Mouse (Mus musculus) urinary bladder, adult 18-20 months (tissue): ENCODE measurements around the gene Rhob.
"Not testable (repeated sequence)": the region's sequence is repeated elsewhere in the genome, so short reads cannot be mapped to it uniquely, and the experiment has no call there.

Source experiments
- DNase-seq, 2 experiments: peaks; one replicate each; pipeline ENCODE4 v3.0.0; 2022; ENCODE audit warnings: low spot score in 2 of 2, mixed read lengths in 2 of 2

Rhob gene

GRCm38 (mm10) chr12:8474836-8475387 lies 24.9 kb downstream of the Rhob start:
- DNase-seq, result no peak

DNA sequence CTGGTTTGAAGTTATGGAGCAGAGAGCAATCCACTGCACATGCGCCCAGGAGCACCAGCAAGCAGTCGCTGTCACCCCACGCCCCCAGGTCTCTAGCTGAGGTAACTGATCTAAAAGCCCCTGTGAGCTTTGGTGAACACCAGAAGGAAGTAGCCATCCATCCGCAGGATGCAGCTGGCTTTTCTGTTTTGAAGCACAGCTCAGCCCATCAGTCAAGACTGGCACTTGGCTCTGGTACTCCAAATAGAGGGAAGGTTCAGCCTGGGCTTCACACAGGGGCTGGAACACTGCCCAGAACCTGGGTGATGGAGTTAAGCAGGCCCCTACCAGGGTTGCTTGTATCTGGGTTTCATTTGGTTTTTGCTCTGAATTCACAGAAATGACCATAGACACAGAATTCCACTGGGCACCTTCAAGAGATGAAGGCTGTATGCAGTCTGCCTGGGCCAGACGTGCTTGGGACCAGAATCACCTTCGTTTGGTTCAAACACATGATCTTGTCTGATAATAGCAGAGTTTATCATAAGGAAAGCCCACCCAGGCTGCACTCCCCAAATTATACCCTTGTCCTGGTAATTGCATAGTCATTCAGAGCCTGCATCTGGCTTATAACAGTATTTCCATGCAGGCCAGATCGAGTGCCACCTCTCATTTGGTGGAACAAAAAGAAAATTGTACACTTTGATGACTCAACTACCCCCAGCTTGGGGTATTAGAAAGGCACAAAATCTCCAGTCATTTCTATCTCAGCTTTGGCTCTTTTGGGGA lies 27.0 kb downstream of the Rhob start:
- DNase-seq, result no peak

- DNase-seq, result no peak
These were observed 27.8 kb downstream of the Rhob start for GRCm38 (mm10) chr12:8472051-8472450.

- DNase-seq, result no peak
These were observed 28.8 kb downstream of the Rhob start for GRCm38 (mm10) chr12:8470962-8471361.

GRCm38 (mm10) chr12:8469742-8470494 lies 29.9 kb downstream of the Rhob start:
- DNase-seq, result no peak

DNA sequence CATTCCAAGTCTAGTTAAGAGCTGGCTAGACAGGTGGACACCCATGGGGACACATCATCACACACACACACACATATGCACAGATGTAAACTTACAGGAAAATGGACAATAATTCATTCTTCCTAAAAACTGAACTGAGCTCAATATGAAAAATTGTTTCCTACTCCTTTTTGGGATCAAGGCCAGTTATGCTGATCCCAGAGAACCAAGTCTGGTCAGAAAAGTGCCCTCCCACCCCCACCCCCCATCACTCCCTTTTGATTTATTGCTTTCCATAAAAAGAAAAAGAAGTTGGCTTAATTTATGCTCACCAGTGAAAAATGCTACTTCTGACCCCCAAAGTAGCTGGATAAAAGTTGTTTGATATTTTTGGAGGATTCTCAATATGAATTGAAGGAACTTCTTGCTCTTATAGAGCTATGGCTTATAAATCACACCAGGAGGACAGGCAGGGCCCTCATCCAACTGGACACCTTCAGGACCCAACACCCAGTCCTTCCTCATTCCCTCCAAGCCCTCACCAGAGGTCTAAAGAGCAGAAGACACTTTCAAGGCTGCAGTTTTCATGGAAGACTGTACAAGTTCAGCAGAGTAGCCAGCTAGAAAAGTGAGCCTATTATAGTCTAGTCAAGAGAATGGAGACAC lies 31.5 kb downstream of the Rhob start:
- no peak for DNase-seq

GRCm38 (mm10) chr12:8467029-8467924 lies 32.5 kb downstream of the Rhob start:
- DNase-seq, result no peak

DNA sequence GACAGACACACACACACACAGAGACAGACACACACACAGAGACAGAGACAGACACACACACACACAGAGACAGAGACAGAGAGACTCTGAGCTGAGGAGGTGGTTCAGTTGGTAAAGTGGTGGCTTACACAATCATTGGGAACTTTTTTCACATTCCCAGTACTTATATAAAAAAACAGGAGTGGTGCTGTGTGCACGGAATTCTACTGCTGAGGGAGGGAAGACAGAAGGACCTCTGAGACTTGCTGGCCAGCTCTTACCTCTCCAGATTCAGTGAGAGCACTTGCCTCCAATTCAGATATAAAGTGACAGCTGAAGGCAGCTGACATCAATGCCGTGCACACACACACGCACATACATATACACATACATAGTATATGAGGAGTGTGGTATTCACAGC lies 34.1 kb downstream of the Rhob start:
- DNase-seq, result no peak

GRCm38 (mm10) chr12:8464961-8465360 lies 34.8 kb downstream of the Rhob start:
- DNase-seq, result no peak

- DNase-seq, result no peak
These were observed 36.1 kb downstream of the Rhob start for GRCm38 (mm10) chr12:8463599-8464160.

DNA sequence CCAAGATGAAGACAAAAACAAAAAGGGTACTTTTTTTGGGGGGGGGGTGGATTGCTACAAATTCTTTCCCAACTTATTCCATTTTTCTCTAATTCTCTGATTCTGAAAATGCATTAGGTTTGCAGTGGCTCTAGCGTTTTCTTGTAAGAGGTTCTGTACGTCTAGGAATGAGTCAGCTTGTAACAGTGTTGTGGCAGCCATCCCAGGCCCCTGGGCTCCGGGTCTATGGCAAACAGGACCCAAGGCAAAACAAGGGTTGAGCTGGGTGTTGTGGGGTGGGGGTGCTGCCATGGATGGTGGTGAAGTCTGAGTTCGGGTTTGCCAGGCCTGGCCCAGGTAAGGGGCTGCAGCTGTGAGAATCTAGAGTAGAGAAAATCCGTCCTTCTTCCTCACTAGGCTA lies 37.3 kb downstream of the Rhob start:
- DNase-seq, result no peak

DNA sequence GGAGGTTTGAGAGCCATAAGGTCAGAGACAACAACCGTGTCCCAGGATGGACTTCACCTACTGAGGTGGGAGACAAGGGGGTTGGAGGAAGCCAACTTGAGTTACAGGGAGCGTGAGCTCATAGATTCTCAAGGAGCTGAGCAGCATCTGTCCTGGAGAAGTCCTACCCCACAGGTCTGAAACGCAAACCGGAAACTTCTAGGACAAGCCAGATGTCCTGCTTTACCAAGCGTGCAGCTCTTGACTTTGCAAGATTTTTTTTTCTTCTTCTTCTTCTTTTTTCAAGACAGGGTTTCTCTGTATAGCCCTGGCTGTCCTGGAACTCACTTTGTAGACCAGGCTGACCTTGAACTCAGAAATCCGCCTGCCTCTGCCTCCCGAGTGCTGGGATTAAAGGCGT lies 38.2 kb downstream of the Rhob start:
- DNase-seq, result not testable (repeated sequence)

DNA sequence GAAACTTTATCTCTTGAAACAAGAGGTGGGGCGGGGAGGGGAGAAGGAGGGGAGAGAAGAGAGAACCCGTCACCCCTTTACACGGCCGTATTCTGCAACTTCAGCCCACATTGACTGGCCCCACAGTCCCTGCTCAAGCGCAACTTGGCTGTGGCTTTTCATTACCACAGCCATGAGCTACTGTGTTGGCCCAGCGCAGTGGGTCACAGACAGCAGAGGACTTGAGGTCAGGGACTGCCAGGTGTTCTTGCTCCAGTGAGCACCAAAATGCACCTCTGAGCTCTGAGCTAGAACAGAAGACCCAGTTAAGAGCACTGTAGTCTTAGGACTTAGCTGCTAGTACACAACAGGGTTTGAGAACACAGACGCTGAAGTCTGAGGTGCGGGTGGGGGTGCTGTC lies 41.4 kb downstream of the Rhob start:
- DNase-seq, result no peak

DNA sequence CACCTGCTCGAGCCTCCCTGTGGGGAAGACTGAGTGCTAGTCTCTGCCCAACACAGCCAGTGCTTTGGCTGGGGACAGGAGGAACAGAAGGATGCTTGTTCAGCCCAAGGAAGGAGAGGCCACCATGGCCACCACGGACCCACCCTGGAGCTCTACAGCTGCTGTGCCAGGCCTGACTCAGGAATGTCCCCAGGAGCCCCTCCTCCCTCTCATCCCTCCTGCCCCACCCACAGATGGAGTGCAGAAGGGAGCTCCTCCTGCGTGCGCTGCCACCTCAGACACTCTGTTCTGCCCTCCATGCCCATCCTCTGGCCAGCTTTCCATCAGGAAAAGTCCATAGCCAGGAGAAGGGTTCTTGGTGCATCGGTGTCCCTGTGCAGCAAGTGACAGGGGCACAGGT lies 42.8 kb downstream of the Rhob start:
- no peak for DNase-seq

DNA sequence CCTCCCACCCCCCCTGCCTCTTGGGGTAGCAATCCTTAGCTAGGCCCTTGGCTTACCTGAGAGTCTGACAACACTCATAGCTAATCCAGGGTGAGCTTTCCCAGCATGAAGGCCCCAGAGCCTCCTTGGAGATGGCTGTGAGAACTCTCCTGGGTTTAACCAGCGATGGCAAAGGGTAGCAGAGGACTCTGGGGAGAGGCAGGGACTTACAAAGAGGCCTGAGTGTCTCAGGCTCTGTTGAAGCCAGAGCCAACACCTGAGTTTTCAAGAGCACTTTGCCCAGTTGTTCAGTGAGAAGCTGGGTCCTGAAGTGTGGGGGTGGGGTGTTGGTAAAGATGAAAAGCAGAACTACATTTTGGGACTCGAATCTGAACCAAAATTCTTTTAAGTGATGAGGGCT lies 44.8 kb downstream of the Rhob start:
- DNase-seq, result no peak

GRCm38 (mm10) chr12:8454487-8454886 lies 45.3 kb downstream of the Rhob start:
- no peak for DNase-seq

DNA sequence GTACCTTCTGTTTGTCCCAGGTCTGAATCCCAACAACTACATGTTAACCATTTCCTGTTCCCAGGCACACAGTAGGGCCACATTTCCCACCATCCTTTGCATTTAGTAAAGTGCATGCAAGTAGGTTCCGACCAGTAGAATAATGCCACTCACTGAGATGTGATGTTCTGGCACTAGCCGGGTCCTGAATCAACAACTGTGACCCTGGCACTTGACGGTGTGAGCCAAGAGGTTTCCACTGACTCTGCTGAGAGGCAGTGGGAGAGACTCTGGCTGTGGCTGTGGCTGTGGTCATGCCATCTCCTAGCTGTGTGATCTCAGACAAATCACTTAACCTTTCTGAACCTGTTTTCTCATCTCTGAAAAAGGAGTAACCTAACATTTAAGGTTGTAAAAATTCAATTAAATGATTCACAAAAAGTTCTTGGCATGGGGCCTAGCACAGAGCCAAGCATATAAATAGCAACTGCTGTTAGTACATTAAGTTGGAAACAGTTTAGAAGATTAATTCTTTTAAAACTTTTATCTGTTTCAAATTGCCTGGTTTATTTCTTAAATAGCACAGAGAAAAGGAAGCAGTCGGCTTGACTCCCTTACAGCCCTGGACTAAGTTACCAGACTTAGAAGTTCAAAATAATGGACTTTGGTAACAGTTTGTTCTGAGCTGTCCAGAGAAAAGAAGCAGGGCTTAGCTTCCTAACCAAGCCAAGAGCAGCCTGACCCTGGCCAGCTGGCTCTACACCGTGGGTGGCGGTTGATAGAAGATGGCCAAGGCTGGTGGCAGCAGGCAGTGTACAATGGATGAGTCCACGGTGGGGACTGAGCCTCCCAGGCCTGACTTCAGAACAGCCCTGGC lies 46.8 kb downstream of the Rhob start:
- DNase-seq, result no peak

- no peak for DNase-seq
These were observed 48.0 kb downstream of the Rhob start for GRCm38 (mm10) chr12:8451571-8452485.

DNA sequence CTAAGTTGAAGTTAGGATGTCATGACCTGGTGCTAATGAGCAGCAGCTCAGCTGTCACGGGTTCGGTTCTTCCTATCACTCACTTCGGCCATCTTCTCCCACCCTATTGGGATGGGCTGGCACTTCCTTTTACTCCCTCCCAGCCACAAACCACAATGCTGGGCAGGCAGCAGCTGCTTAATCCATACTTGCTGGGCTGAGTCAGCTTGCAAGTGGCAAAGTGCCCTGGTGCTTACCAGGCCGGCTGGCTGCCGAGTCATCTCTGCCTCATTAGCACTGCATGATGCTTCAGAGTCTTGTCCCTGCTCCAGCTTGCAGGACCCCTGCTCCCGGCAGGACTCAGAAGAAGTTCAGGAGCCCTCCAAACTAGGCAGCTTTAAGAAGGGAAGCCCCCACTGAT lies 49.2 kb downstream of the Rhob start:
- peak in 1 of 2 experiments; percentile 51 for DNase-seq
